Mouse (Mus musculus) MEL (cell line): Measurements from ENCODE around the gene Arhgap28. TPM values are rescaled to one million over a fixed set of nuclear protein-coding genes. Genes with fewer than 3 reads are reported as not detected.

Experiments used
- DNase-seq: peaks from one replicate; pipeline ENCODE4 v3.0.0; 2011; ENCODE audit warnings: low read depth, low spot score
- H3K27ac ChIP-seq: 2 replicates; pipeline ENCODE4 v1.5.1; 2012; ENCODE audit warnings: low read depth, mild to moderate bottlenecking, control low read depth, low read length, moderate library complexity; ENCODE audit not compliant: control insufficient read depth
- H3K27me3 ChIP-seq, 2 experiments: fragments of 150-350 bp in 1 of 2; sonication (generic) in 1 of 2; 2 replicates each; pipeline ENCODE4 v1.6.1; 2012; ENCODE audit warnings: low read length in 2 of 2, mild to moderate bottlenecking in 2 of 2, improper control_type of control experiment in 1 of 2, moderate library complexity in 1 of 2; ENCODE audit not compliant: insufficient read depth in 2 of 2, control insufficient read depth in 1 of 2
- H3K36me3 ChIP-seq, 2 experiments: 2 replicates each; pipeline ENCODE4 v1.6.1; 2012 to 2014; ENCODE audit warnings: low read length in 2 of 2, improper control_type of control experiment in 1 of 2, inconsistent platforms in 1 of 2, mild to moderate bottlenecking in 1 of 2; ENCODE audit not compliant: insufficient read depth in 2 of 2, control insufficient read depth in 1 of 2
- H3K4me1 ChIP-seq, 2 experiments: fragments of 150-350 bp in 1 of 2; sonication (generic) in 1 of 2; 2 replicates each; pipeline ENCODE4 v1.6.1; 2012; ENCODE audit warnings: low read length in 2 of 2, improper control_type of control experiment in 1 of 2, mild to moderate bottlenecking in 1 of 2; ENCODE audit not compliant: insufficient read depth in 2 of 2, control insufficient read depth in 1 of 2
- H3K4me3 ChIP-seq, 2 experiments: fragments of 150-350 bp in 1 of 2; sonication (generic) in 1 of 2; 2 replicates each; pipeline ENCODE4 v1.5.1; 2012; ENCODE audit warnings: low read depth in 2 of 2, low read length in 2 of 2, mild to moderate bottlenecking in 2 of 2, moderate library complexity in 2 of 2, control low read depth in 1 of 2, improper control_type of control experiment in 1 of 2; ENCODE audit not compliant: control insufficient read depth in 1 of 2, insufficient read depth in 1 of 2
- H3K79me2 ChIP-seq: 2 replicates; pipeline ENCODE4 v1.6.1; 2012; ENCODE audit warnings: mild to moderate bottlenecking, low read length, moderate library complexity; ENCODE audit not compliant: control insufficient read depth, poor library complexity, insufficient read depth
- H3K9ac ChIP-seq: 2 replicates; pipeline ENCODE4 v1.6.1; 2012; ENCODE audit warnings: low read depth, mild to moderate bottlenecking, control low read depth, low read length, moderate library complexity; ENCODE audit not compliant: control insufficient read depth, poor library complexity, severe bottlenecking
- H3K9me3 ChIP-seq: fragments of 150-350 bp; sonication (generic); replicated peaks from 2 replicates; pipeline ENCODE4 v1.6.1; 2012; ENCODE audit warnings: mild to moderate bottlenecking, low read length, improper control_type of control experiment, moderate library complexity; ENCODE audit not compliant: insufficient read depth
- BHLHE40 ChIP-seq: IDR thresholded peaks from 2 replicates; pipeline ENCODE4 v1.6.1; 2012; ENCODE audit warnings: low read depth, mild to moderate bottlenecking, inconsistent platforms, low read length, improper control_type of control experiment, borderline replicate concordance
- CHD2 ChIP-seq: IDR thresholded peaks from 2 replicates; pipeline ENCODE4 v1.6.1; 2011; ENCODE audit warnings: low read length, improper control_type of control experiment
- EP300 ChIP-seq, 2 experiments: IDR thresholded peaks; 2 replicates each; pipeline ENCODE4 v1.6.1; 2011; ENCODE audit warnings: improper control_type of control experiment in 2 of 2, low read length in 2 of 2, low read depth in 1 of 2, mild to moderate bottlenecking in 1 of 2
- ETS1 ChIP-seq: IDR thresholded peaks from 2 replicates; pipeline ENCODE4 v1.6.1; 2012; ENCODE audit warnings: low read depth, mild to moderate bottlenecking, inconsistent platforms, low read length, improper control_type of control experiment, moderate library complexity
- HCFC1 ChIP-seq: IDR thresholded peaks from 2 replicates; pipeline ENCODE4 v1.6.1; 2012; ENCODE audit warnings: low read depth, mild to moderate bottlenecking, inconsistent platforms, low read length, improper control_type of control experiment, moderate library complexity
- JUND ChIP-seq: IDR thresholded peaks from 2 replicates; pipeline ENCODE4 v1.6.1; 2011; ENCODE audit warnings: low read depth, mild to moderate bottlenecking, improper control_type of control experiment, low read length
- MYC ChIP-seq: IDR thresholded peaks from 2 replicates; pipeline ENCODE4 v1.6.1; 2011; ENCODE audit warnings: low read depth, mild to moderate bottlenecking, low read length, improper control_type of control experiment, moderate library complexity
- POLR2A ChIP-seq, 2 experiments: IDR thresholded peaks; 2 replicates each; pipeline ENCODE4 v1.6.1; 2011 to 2012; ENCODE audit warnings: low read length in 2 of 2, mild to moderate bottlenecking in 2 of 2, control low read depth in 1 of 2, improper control_type of control experiment in 1 of 2, low read depth in 1 of 2, moderate library complexity in 1 of 2; ENCODE audit not compliant: control insufficient read depth in 1 of 2, insufficient read depth in 1 of 2, poor library complexity in 1 of 2
- POLR2AphosphoS5 ChIP-seq: IDR thresholded peaks from 2 replicates; pipeline ENCODE4 v1.6.1; 2012; ENCODE audit warnings: low read depth, borderline replicate concordance, mild to moderate bottlenecking, inconsistent platforms, low read length, moderate library complexity, mixed read lengths
- RCOR1 ChIP-seq: IDR thresholded peaks from 2 replicates; pipeline ENCODE4 v1.6.1; 2012; ENCODE audit warnings: low read depth, mild to moderate bottlenecking, inconsistent platforms, low read length, improper control_type of control experiment
- SIN3A ChIP-seq: IDR thresholded peaks from 2 replicates; pipeline ENCODE4 v1.6.1; 2012; ENCODE audit warnings: low read length, improper control_type of control experiment, inconsistent platforms
- SMC3 ChIP-seq: IDR thresholded peaks from 2 replicates; pipeline ENCODE4 v1.6.1; 2011; ENCODE audit warnings: low read depth, low read length, improper control_type of control experiment
- TAL1 ChIP-seq: IDR thresholded peaks from 2 replicates; pipeline ENCODE4 v1.6.1; 2012; ENCODE audit warnings: mild to moderate bottlenecking, inconsistent platforms, low read length, moderate library complexity, mixed read lengths
- TBP ChIP-seq: IDR thresholded peaks from 2 replicates; pipeline ENCODE4 v1.8.0; 2011; ENCODE audit warnings: low read depth, low read length, improper control_type of control experiment
- USF1 ChIP-seq: IDR thresholded peaks from 2 replicates; pipeline ENCODE4 v1.6.1; 2014; ENCODE audit warnings: low read depth, mild to moderate bottlenecking, inconsistent platforms, low read length, improper control_type of control experiment, moderate library complexity
- ZC3H11A ChIP-seq: IDR thresholded peaks from 2 replicates; pipeline ENCODE4 v1.6.1; 2012; ENCODE audit warnings: low read depth, mild to moderate bottlenecking, inconsistent platforms, low read length, improper control_type of control experiment
- ZNF384 ChIP-seq: IDR thresholded peaks from 2 replicates; pipeline ENCODE4 v1.6.1; 2012; ENCODE audit warnings: low read depth, mild to moderate bottlenecking, inconsistent platforms, low read length, improper control_type of control experiment
- polyA plus RNA-seq, 2 experiments: library from polyadenylated mRNA; stranded (reverse) in 1 of 2; unstranded in 1 of 2; fragments of >175 nt in 1 of 2; fragments of >200 nt in 1 of 2; gene quantifications; 2 replicates each; pipeline versions ENCODE4 v1.2.1 to v1.2.4; 2012; ENCODE audit warnings: low replicate concordance in 2 of 2, low read depth in 1 of 2; ENCODE audit not compliant: insufficient read length in 2 of 2, insufficient read depth in 1 of 2, missing spikeins in 1 of 2
- total RNA-seq: library from RNA; depleted of rRNA; stranded (reverse); fragments of 300-350 nt; gene quantifications from 2 replicates; pipeline ENCODE4 v1.2.3, GENCODE M21; 2012

Gene Arhgap28
- total and polyA plus RNA-seq, 3 experiments, result not detected

DNA sequence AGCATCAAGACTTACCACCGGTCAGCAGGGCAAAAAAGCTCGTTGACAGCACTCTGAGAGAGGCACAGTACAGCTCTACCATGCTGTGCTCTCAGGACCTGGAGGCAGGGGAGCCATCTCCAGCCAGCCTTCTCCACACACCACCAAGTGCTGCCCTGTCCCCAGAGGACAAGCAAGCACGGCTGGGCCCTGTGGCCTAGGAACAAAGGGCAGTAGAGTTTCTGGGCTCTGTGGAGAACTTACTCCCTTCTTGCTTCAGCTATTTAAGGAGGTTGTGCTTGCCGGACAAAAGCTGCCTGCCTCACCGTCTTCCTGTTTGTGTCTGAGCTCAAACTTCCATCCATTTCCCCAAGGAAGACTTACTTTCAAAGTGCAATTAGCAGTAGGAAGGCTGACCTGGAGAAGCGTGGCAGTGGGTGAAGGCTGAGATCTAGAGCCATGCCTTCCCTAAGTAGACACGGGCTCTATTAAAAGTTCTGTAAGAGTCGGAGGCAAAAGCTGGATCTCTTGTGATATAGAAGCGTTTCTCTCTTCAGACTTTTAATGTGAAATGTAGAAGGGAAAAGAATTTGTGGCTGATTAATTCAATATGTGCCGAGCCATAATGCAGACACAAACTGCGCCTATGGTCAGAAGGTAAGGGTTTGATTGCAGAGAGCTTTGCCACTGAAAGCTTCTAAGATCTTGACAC, 53.3 kb downstream of the Arhgap28 start:
- Histone ChIP-seq H3K9me3 (no peaks in the 10 kb centered on the region), H3K79me2 (no peaks in the 10 kb centered on the region), H3K27me3 (no peaks in the 10 kb centered on the region), H3K27ac (no peak overlapping the region), H3K4me1 (no peaks in the 10 kb centered on the region), H3K36me3 (no peaks in the 10 kb centered on the region), H3K9ac (no peak overlapping the region), H3K4me3 (no peak overlapping the region)
- TF ChIP-seq USF1, result no peak
- no peak for TF ChIP-seq ZNF384
- TF ChIP-seq POLR2A (IDR thresholded peaks at IDR 0.05; ENCODE audit: control insufficient read depth in 1 of 2, insufficient read depth in 1 of 2, low read depth in 1 of 2, low read length in 2 of 2, poor library complexity in 1 of 2), result no peak
- TF ChIP-seq SMC3, result no peak
- no peak for TF ChIP-seq HCFC1
- no peak for TF ChIP-seq ETS1
- no peak for TF ChIP-seq CHD2
- TF ChIP-seq ZC3H11A, result no peak
- TF ChIP-seq BHLHE40, result no peak
- TF ChIP-seq MYC, result no peak
- TF ChIP-seq SIN3A, result no peak
- TF ChIP-seq EP300 (IDR thresholded peaks at IDR 0.05; ENCODE audit: low read depth in 1 of 2, low read length in 2 of 2), result no peak
- no peak for TF ChIP-seq TAL1
- no peak for TF ChIP-seq TBP
- TF ChIP-seq RCOR1, result no peak
- no peak for DNase-seq

DNA sequence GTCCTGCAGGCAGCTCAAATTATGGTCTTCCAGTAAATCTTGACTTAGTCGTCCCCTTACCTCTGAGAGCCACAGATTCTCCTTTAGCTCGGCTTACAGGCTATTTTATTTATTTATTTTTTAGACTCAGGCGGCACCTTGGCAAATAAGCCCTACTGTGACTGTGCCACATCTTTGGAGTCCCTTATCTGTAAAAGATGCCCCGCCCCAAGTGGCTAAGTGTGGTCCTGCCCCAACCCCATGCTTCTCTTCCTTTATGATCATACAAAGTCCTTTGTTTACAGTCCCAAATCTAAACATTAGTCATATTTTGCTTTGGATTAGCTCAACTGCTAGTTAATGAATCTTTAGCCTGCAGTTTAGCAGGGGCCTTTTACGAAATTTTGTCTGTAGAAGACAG, 55.3 kb downstream of the Arhgap28 start:
- Histone ChIP-seq H3K79me2 (no peaks in the 10 kb centered on the region), H3K4me3 (no peak overlapping the region), H3K27ac (no peak overlapping the region), H3K36me3 (no peaks in the 10 kb centered on the region), H3K4me1 (no peaks in the 10 kb centered on the region), H3K27me3 (no peaks in the 10 kb centered on the region), H3K9me3 (no peaks in the 10 kb centered on the region), H3K9ac (no peak overlapping the region)
- TF ChIP-seq BHLHE40 (no peak), JUND (no peak), POLR2AphosphoS5 (no peak)
- no peak for DNase-seq
